ENCODE assay signal across 9 mouse cellular contexts in the genomic region with DNA sequence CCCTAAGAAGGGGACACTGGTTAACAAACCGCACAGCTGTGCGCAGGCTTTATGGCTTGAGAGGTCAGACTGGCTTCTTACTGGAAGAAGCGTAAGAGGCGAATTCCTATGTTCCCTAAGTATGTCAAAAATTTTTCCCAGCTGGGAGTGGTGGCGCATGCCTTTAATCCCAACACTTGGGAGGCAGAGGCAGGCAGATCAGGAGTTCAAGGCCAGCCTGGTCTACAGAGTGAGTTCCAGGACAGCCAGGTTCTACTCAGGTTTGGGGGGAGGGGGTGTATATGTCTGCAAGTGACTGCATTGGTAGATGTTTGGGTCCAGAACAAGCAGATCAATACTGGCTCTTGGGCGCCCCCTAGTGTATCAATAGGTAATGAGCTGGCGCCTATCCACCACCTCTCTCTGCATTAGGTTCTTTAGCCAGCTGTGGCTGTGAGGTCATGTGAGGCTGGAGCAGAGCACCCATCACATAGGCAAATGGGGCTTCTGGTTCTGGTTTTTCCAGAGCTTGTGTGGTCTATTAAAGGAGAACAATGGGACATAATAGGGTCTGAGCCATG. TPM values are rescaled to one million over a fixed set of nuclear protein-coding genes. Genes with fewer than 3 reads are reported as not detected.
DNase-seq lines count a peak whose midpoint lies in the region; ATAC-seq and TF ChIP-seq lines count a peak whose summit lies in the region.
"Had no signal": no experiment of that assay in that cellular context is flagged by ENCODE, and none has a peak within 500 bp of the region (broad histone marks: within the 10 kb centered on the region; RNA-seq: fewer than 3 reads in every experiment).

No protein-coding gene starts in this region.

- H3K9me3 ChIP-seq in G1E (replicated peaks), result no peaks in the 10 kb centered on the region
- H3K9me3 ChIP-seq in forebrain, embryonic 16.5 days (ENCODE audit: control insufficient read depth, low read length), result no peaks in the 10 kb centered on the region
- H3K9me3 ChIP-seq in hindbrain, embryonic 15.5 days, result no peaks in the 10 kb centered on the region
- H3K9me3 ChIP-seq: heart, embryonic 15.5 days had no signal

- no peaks in the 10 kb centered on the region for H3K27me3 ChIP-seq in G1E (ENCODE audit: insufficient read depth, low read length)
- no peaks in the 10 kb centered on the region for H3K27me3 ChIP-seq in forebrain, embryonic 16.5 days (replicated peaks; ENCODE audit: control insufficient read depth, insufficient read depth, low read length)
- H3K27me3 ChIP-seq in hindbrain, embryonic 15.5 days, result no peaks in the 10 kb centered on the region
- H3K27me3 ChIP-seq: heart, embryonic 15.5 days had no signal

- no peak overlapping the region for H3K4me2 ChIP-seq in forebrain, embryonic 16.5 days (ENCODE audit: low read length)
- H3K4me2 ChIP-seq in hindbrain, embryonic 15.5 days, result no peak overlapping the region
- H3K4me2 ChIP-seq: heart, embryonic 15.5 days had no signal

- peaks cover 64% of the 10 kb centered on the region for H3K36me3 ChIP-seq in G1E (replicated peaks)
- peaks cover 8% of the 10 kb centered on the region for H3K36me3 ChIP-seq in forebrain, embryonic 16.5 days (ENCODE audit: control insufficient read depth, insufficient read depth)
- H3K36me3 ChIP-seq in hindbrain, embryonic 15.5 days, result peaks cover 26% of the 10 kb centered on the region

- peak; percentile 75 for TF ChIP-seq CTCF in G1E (IDR thresholded peaks at IDR 0.05; ENCODE audit: low read depth, low read length)

- WGBS in forebrain, embryonic 16.5 days, result 65% methylated on average over 7 of the region's 7 CpGs
- WGBS in hindbrain, embryonic 15.5 days, result 64% methylated on average over 7 of the region's 7 CpGs

- H3K27ac ChIP-seq in forebrain, embryonic 16.5 days (ENCODE audit: low read length), result no peak overlapping the region
- 0 out of 2 replicates have a peak overlapping the region, but pooled peaks have one; percentile 23 for H3K27ac ChIP-seq in hindbrain, embryonic 15.5 days (replicated peaks)
- H3K27ac ChIP-seq: heart, embryonic 15.5 days had no signal

- H3K4me1 ChIP-seq in G1E (ENCODE audit: insufficient read depth, low read depth, low read length), result peaks cover 38% of the 10 kb centered on the region
- H3K4me1 ChIP-seq in forebrain, embryonic 16.5 days (replicated peaks; ENCODE audit: control insufficient read depth, insufficient read depth, low read length), result peaks cover 16% of the 10 kb centered on the region
- H3K4me1 ChIP-seq in hindbrain, embryonic 15.5 days (replicated peaks), result peaks cover 19% of the 10 kb centered on the region

- H3K9ac ChIP-seq in forebrain, embryonic 16.5 days (replicated peaks; ENCODE audit: low read depth, low read length), result no peak overlapping the region
- H3K9ac ChIP-seq in hindbrain, embryonic 15.5 days, result no peak overlapping the region
- H3K9ac ChIP-seq: heart, embryonic 15.5 days had no signal

- ATAC-seq in G1E (ENCODE audit: extremely low read depth, insufficient number of reproducible peaks, low FRiP score, poor library complexity, severe bottlenecking), result no peak
- ATAC-seq in forebrain, embryonic 16.5 days, result 0 out of 2 replicates have a peak, but pooled peaks have one; percentile 27
- peak; percentile 35 for ATAC-seq in hindbrain, embryonic 15.5 days (ENCODE audit: low FRiP score, low read depth)
- peak; percentile 81 for ATAC-seq in megakaryocyte, adult 5-6 weeks (ENCODE audit: poor library complexity, severe bottlenecking)

- peak; percentile 63 for DNase-seq in G1E (ENCODE audit: low spot score)
- DNase-seq in c-Kit-positive CD71-positive TER-119-positive erythroid progenitor cells, embryonic 14.5 days (ENCODE audit: low spot score), result peak; percentile 78
- peak; percentile 77 for DNase-seq in left cerebral cortex, adult 11 months (ENCODE audit: low spot score)
- DNase-seq in right cerebral cortex, adult 2 months (ENCODE audit: low spot score in 2 of 2), result peak; percentile 84 to 87
- DNase-seq in urinary bladder, adult 2 months (ENCODE audit: low spot score), result peak; percentile 49

- H3K4me3 ChIP-seq in G1E (ENCODE audit: low read depth, low read length), result no peak overlapping the region
- H3K4me3 ChIP-seq in forebrain, embryonic 16.5 days (replicated peaks; ENCODE audit: low read length), result no peak overlapping the region
- no peak overlapping the region for H3K4me3 ChIP-seq in hindbrain, embryonic 15.5 days
- H3K4me3 ChIP-seq: heart, embryonic 15.5 days had no signal

RNA-seq across cellular contexts. Expression of gene H1fx, which starts 16.3 kb away (rescaled TPM):
- total RNA-seq in G1E (2014; fragmentation: Nextera tagmentation) (not detected in 2 replicates), G1E (2017) (not detected in 2 replicates)
- polyA plus RNA-seq in G1E (2012), result not detected in 2 replicates
- 18.4 and 19.8 TPM in 2 replicates for polyA plus RNA-seq in forebrain, embryonic 16.5 days (2015; fragmentation: Nextera tagmentation; extraction: Ambion mirVana)
- 46.7 and 51.6 TPM in 2 replicates for polyA plus RNA-seq in hindbrain, embryonic 15.5 days (2015; fragmentation: Nextera tagmentation; extraction: Ambion mirVana)
- total RNA-seq in megakaryocyte, adult 5-6 weeks (2015), result 0.11 and 0.14 TPM in 2 replicates
- not detected in 2 replicates for total RNA-seq in megakaryocyte, adult 5-6 weeks (2017)
- 6.0 and 8.8 TPM in 2 replicates for polyA plus RNA-seq in urinary bladder, adult 2 months (2012; rRNA removed)

RNA-seq across cellular contexts. Expression of gene Rab7, which starts 47.3 kb away (rescaled TPM):
- total RNA-seq in G1E (2014; fragmentation: Nextera tagmentation) (419 and 473 TPM in 2 replicates), G1E (2017) (80.7 and 101 TPM in 2 replicates)
- 89.5 and 89.9 TPM in 2 replicates for polyA plus RNA-seq in G1E (2012)
- polyA plus RNA-seq in forebrain, embryonic 16.5 days (2015; fragmentation: Nextera tagmentation; extraction: Ambion mirVana), result 343 TPM in 2 replicates
- polyA plus RNA-seq in hindbrain, embryonic 15.5 days (2015; fragmentation: Nextera tagmentation; extraction: Ambion mirVana), result 341 and 360 TPM in 2 replicates
- 429 and 450 TPM in 2 replicates for total RNA-seq in megakaryocyte, adult 5-6 weeks (2015)
- total RNA-seq in megakaryocyte, adult 5-6 weeks (2017), result 132 and 169 TPM in 2 replicates
- 400 and 428 TPM in 2 replicates for polyA plus RNA-seq in urinary bladder, adult 2 months (2012; rRNA removed)
